Mouse (Mus musculus) heart, embryonic 13.5 days (tissue): Measurements from ENCODE around the gene Cpt1b. TPM values are rescaled to one million over a fixed set of nuclear protein-coding genes. Genes with fewer than 3 reads are reported as not detected.

Experiments used
- ATAC-seq: fragments of 200-750 bp; cut with Nextera tagmentation; 2 replicates; pipeline ENCODE4 v1.8.0; 2017; ENCODE audit warnings: moderate TSS enrichment; ENCODE audit not compliant: insufficient number of reproducible peaks, low FRiP score, low TSS enrichment; ENCODE audit errors: extremely low read depth
- H3K27ac ChIP-seq: fragments of 300-500 bp; sonication (generic); replicated peaks from 2 replicates; pipeline ENCODE4 v1.5.1; 2015; ENCODE audit warnings: moderate library complexity, mild to moderate bottlenecking, inconsistent platforms
- H3K27me3 ChIP-seq: fragments of 300-500 bp; sonication (generic); replicated peaks from 2 replicates; pipeline ENCODE4 v1.6.1; 2015; ENCODE audit warnings: mild to moderate bottlenecking, inconsistent platforms
- H3K36me3 ChIP-seq: fragments of 300-500 bp; sonication (generic); 2 replicates; pipeline ENCODE4 v1.6.1; 2015; ENCODE audit warnings: mild to moderate bottlenecking, inconsistent platforms
- H3K4me1 ChIP-seq: fragments of 300-500 bp; sonication (generic); 2 replicates; pipeline ENCODE4 v1.6.1; 2015; ENCODE audit warnings: inconsistent platforms
- H3K4me2 ChIP-seq: fragments of 300-500 bp; sonication (generic); 2 replicates; pipeline ENCODE4 v1.6.1; 2015; ENCODE audit warnings: inconsistent platforms, mild to moderate bottlenecking, moderate library complexity
- H3K4me3 ChIP-seq: fragments of 300-500 bp; sonication (generic); 2 replicates; pipeline ENCODE4 v1.5.1; 2015; ENCODE audit warnings: moderate library complexity, mild to moderate bottlenecking, inconsistent platforms
- H3K9ac ChIP-seq: fragments of 300-500 bp; sonication (generic); 2 replicates; pipeline ENCODE4 v1.6.1; 2015; ENCODE audit warnings: inconsistent platforms, mild to moderate bottlenecking, moderate library complexity
- H3K9me3 ChIP-seq: fragments of 300-500 bp; sonication (generic); 2 replicates; pipeline ENCODE4 v1.6.1; 2016; ENCODE audit warnings: inconsistent platforms
- WGBS: fragments of 180-500 bp; shearing (Covaris S2); methylation state at CpG from one replicate; pipeline ENCODE4 v1.1.7; 2015; ENCODE audit warnings: mixed read lengths; 5-methylcytosine and 5-hydroxymethylcytosine counted together
- polyA plus RNA-seq: library from polyadenylated mRNA; unstranded; fragments of >200 nt; fragmentation: Nextera tagmentation; extraction: Ambion mirVana; gene quantifications from 2 replicates; pipeline ENCODE4 v1.2.1, GENCODE M21; 2015

The Cpt1b gene
- 139 and 147 TPM in 2 replicates for polyA plus RNA-seq

DNA sequence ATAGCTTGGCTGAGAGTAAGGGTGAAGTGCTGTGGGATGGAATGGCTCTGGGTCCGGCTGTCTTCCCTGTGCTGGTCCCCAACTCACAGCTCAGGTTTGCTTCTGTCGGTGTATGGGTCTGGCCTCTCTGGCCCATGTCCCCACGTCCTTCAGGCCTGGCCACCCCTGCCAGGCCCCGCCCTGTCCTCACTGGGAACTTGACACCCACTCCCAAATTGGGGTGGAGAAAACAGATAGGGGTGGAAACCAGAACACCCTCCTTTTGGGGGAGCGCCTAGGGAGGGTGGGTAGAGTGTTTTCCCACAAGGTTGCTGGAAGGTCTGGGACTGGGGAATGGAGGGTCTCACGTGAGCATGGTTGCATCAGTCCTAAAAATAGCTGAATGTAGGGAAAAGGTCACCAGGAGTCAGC is at the start of gene Cpt1b:
Gene Cpt1b (minus strand): TSS at position 153 of the 411 bp plus-strand sequence.
- Histone ChIP-seq H3K27me3 (no peaks in the 10 kb centered on the region), H3K9me3 (no peaks in the 10 kb centered on the region), H3K27ac (peak within 1 kb of the TSS; percentile 98), H3K4me1 (peaks cover 48% of the 10 kb centered on the region), H3K9ac (peak within 1 kb of the TSS; percentile 91), H3K4me3 (peak within 1 kb of the TSS; percentile 61), H3K4me2 (peak within 1 kb of the TSS; percentile 69), H3K36me3 (peaks cover 61% of the 10 kb centered on the region)
- WGBS: 15% methylated on average over 6 of the region's 6 CpGs
- peak; percentile 44 for ATAC-seq

DNA sequence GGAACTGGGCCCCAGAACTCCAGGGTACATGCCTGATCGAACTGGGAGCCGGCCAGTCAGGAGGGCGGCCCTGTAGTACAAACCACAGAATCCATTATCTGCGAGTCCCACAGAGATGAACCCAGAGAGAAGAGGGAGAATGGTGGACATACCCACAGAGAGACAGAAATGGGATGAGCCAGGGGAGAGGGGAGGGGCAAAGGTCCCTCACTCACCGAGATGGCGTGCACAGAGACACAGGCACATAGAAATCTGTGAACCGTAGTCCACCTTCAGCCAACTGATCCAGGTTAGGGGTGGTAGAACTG is 49.6 kb upstream of the Cpt1b start:
- Histone ChIP-seq H3K4me1 (peaks cover 28% of the 10 kb centered on the region), H3K36me3 (no peaks in the 10 kb centered on the region), H3K27me3 (no peaks in the 10 kb centered on the region), H3K27ac (no peak overlapping the region), H3K9ac (peak overlapping the region; percentile 89), H3K9me3 (no peaks in the 10 kb centered on the region), H3K4me3 (peak overlapping the region; percentile 72), H3K4me2 (peak overlapping the region; percentile 97)
- ATAC-seq: no peak
- 74% methylated on average over 7 of the region's 7 CpGs for WGBS

DNA sequence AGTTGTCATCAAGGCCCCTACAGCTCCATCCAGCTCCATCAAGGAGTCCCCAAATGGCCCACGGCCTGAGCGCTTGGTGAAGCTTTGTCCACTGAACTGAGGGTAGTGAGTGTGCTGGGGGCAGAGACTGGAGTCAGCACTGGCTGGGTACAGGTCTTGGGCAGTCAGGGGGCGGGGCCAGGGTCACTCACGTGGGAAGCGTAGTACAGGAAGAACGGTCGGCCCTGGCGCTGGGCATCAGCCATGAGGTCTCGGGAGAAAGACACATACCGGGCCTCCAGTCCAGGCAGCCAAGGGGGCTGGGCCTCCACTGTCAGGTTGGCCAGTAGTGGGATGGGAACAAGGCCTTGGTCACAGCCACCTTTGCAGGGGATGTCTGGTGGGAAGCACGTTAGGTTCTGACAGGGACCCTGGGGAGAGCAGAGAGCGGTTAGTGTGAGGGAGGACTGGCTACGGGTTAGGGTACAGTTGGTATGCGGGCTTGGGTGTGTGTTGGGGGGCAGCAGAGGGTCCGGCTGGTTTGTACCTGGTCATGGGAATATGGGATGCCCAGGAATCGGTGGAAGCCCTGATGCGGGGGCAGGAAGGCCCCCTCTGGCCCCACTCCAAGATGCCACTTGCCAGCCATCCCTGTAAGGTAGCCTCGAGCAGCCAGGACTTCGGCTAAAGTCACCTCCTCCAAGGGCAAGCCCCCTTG is 49.1 kb upstream of the Cpt1b start:
- H3K27ac ChIP-seq: no peak overlapping the region
- H3K9me3 ChIP-seq: no peaks in the 10 kb centered on the region
- H3K36me3 ChIP-seq: no peaks in the 10 kb centered on the region
- WGBS: 89% methylated on average over 19 of the region's 19 CpGs
- H3K4me3 ChIP-seq: no peak overlapping the region
- H3K4me1 ChIP-seq: peaks cover 26% of the 10 kb centered on the region
- no peak for ATAC-seq
- H3K27me3 ChIP-seq: no peaks in the 10 kb centered on the region
- peak overlapping the region; percentile 97; the same call in 1 of the 2 replicates for H3K4me2 ChIP-seq
- 0 out of 2 replicates have a peak overlapping the region, but pooled peaks have one; percentile 89 for H3K9ac ChIP-seq

- Histone ChIP-seq H3K27ac (no peak overlapping the region), H3K27me3 (no peaks in the 10 kb centered on the region), H3K4me3 (no peak overlapping the region), H3K4me1 (peaks cover 26% of the 10 kb centered on the region), H3K4me2 (no peak overlapping the region), H3K9ac (no peak overlapping the region), H3K36me3 (no peaks in the 10 kb centered on the region), H3K9me3 (no peaks in the 10 kb centered on the region)
- 92% methylated on average over 8 of the region's 8 CpGs for WGBS
- ATAC-seq: no peak
Observed at GRCm38 (mm10) chr15:89473921-89474320, 48.3 kb upstream of the Cpt1b start.

DNA sequence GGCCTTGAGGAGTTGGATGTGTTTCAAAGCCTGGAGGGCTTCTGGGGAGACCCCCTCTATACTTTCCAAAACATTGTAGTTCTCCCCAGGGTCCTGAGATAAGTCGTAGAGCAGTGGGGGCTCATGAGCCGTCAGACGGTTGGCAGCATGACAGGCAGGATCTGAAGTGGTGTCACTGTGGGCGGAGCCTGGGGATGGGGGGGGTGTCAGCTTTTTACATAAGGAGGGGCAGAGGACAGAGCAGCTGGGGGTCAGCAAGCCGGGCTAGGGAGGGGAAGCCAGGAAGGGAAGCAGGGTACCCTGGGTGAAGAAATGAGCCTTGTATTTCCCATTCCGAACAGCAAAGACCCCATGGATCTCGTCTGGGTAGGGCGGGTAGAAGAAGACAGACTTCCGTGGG is 47.7 kb upstream of the Cpt1b start:
- Histone ChIP-seq H3K27ac (no peak overlapping the region), H3K4me3 (no peak overlapping the region), H3K4me2 (no peak overlapping the region), H3K27me3 (no peaks in the 10 kb centered on the region), H3K9ac (no peak overlapping the region), H3K4me1 (peaks cover 26% of the 10 kb centered on the region), H3K9me3 (no peaks in the 10 kb centered on the region), H3K36me3 (no peaks in the 10 kb centered on the region)
- WGBS: 67% methylated on average over 9 of the region's 9 CpGs
- no peak for ATAC-seq

DNA sequence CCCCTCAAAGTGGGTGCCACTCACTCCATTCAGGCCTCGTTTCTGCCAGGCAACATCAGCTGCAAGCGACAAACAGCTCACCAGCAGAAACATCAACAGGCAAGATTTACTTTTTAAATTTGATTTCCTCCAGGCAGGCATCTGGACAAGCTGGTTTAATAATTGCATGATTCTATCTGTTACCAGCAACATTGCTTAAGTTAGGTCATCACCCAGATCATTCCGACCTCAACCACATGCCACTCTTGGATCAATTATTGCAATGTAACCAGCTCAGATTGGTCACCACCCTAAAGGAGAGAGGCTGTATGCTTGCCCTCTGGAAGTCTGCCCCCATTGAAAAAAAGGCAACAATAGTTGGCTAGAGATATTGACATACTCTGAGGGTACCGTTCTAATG is 45.8 kb upstream of the Cpt1b start:
- WGBS: 74% methylated on average over 4 of the region's 4 CpGs
- Histone ChIP-seq H3K27me3 (no peaks in the 10 kb centered on the region), H3K4me2 (no peak overlapping the region), H3K4me3 (no peak overlapping the region), H3K27ac (no peak overlapping the region), H3K4me1 (peaks cover 13% of the 10 kb centered on the region), H3K36me3 (no peaks in the 10 kb centered on the region), H3K9ac (no peak overlapping the region), H3K9me3 (no peaks in the 10 kb centered on the region)
- ATAC-seq: no peak

DNA sequence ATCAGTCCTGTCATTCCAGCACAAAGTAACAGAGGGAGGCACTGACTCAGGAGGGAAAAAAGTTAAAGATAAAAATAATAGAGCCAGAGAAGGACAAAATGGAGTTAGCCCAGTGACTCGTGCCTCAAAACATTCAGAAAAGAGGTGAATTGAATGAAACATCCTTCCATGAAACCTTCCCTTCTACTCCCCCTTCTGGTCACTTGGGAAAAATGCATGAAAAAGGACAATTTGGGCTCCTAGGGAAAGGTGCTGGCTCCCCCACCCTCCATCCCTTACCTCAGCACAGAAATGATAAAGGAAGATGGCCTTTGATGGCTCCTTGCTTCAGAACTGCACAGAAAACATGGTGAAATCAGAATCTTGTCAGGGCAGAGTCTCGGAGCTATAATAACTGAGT is 42.9 kb upstream of the Cpt1b start:
- no peak for ATAC-seq
- no peaks in the 10 kb centered on the region for H3K27me3 ChIP-seq
- H3K9ac ChIP-seq: no peak overlapping the region
- H3K4me1 ChIP-seq: no peaks in the 10 kb centered on the region
- no peak overlapping the region for H3K27ac ChIP-seq
- no peaks in the 10 kb centered on the region for H3K9me3 ChIP-seq
- H3K4me2 ChIP-seq: no peak overlapping the region
- no peak overlapping the region for H3K4me3 ChIP-seq
- WGBS: 35% methylated on average over 2 of the region's 2 CpGs
- no peaks in the 10 kb centered on the region for H3K36me3 ChIP-seq

DNA sequence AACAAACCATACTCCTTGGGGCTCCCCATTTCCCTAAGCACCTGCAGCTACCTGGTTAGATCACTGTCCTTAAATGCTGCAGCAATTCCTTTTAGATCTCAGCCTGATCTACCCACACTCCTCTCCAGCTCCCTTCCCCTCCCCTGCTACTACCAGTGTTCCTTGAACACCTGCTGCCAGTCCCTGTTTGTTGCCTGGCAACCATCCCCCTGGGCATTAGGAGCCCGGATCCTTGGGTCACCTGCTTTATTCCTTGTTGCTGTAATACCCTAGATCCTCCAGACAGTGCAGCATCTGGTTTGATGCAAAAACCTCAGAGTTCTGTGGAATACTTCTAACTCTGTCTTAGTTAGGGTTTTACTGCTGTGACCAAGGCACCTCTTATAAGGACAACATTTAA is 39.4 kb upstream of the Cpt1b start:
- no peak for ATAC-seq
- no peak overlapping the region for H3K27ac ChIP-seq
- H3K4me2 ChIP-seq: no peak overlapping the region
- H3K4me1 ChIP-seq: no peaks in the 10 kb centered on the region
- H3K4me3 ChIP-seq: no peak overlapping the region
- H3K27me3 ChIP-seq: peaks cover 24% of the 10 kb centered on the region
- no peak overlapping the region for H3K9ac ChIP-seq
- H3K9me3 ChIP-seq: no peaks in the 10 kb centered on the region
- H3K36me3 ChIP-seq: no peaks in the 10 kb centered on the region
- WGBS: 12% methylated on average over 1 of the region's 1 CpGs

DNA sequence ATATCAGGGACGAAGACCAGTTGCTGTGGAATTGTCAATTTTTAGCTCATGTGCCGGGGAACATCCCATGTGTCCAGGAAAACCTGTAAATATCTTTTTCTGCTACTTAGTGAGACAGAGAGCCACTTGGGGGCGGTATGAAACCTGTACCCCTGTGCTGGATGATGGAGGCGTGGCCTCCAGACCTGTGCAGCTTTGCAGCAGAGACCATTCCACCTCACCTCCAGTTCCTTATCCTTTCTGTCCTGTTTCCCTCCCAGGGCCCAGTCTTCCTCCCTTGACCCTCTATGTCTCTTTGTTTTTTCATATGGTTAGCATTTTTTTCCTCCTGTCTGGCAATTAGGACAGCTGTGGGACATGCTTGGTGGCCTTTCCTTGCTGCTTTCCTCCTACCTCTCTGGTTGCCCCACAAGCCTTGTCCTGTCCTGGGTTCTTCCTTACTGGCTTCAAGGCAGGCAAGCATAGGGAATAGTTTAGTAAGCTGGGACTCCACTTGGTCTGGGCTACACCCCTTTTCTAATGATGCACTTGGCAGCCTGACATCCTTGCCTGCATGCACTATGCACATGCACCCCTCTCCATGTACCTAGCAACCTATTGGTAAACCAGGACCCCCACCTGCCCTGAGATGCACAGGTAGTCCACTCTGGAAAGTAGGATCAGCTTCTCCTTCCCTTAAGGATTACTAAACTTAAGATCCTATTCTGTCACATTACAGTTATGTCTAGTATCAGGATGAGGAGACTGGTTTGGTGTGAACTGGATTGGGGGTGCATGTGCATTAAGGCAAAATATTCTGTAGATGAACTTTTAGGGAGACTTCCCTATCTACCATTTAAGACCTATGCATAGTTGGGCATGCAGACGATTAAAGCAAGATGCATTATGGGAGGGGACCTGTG is 37.9 kb upstream of the Cpt1b start:
- no peaks in the 10 kb centered on the region for H3K9me3 ChIP-seq
- WGBS: 45% methylated on average over 5 of the region's 5 CpGs
- H3K4me1 ChIP-seq: no peaks in the 10 kb centered on the region
- no peak for ATAC-seq
- H3K9ac ChIP-seq: no peak overlapping the region
- peaks cover 33% of the 10 kb centered on the region for H3K27me3 ChIP-seq
- H3K4me3 ChIP-seq: no peak overlapping the region
- H3K36me3 ChIP-seq: no peaks in the 10 kb centered on the region
- H3K27ac ChIP-seq: no peak overlapping the region
- H3K4me2 ChIP-seq: no peak overlapping the region

GRCm38 (mm10) chr15:89462176-89462575 is 36.5 kb upstream of the Cpt1b start:
- Histone ChIP-seq H3K27ac (no peak overlapping the region), H3K4me2 (no peak overlapping the region), H3K9me3 (no peaks in the 10 kb centered on the region), H3K36me3 (no peaks in the 10 kb centered on the region), H3K9ac (no peak overlapping the region), H3K27me3 (peaks cover 47% of the 10 kb centered on the region), H3K4me1 (no peaks in the 10 kb centered on the region), H3K4me3 (no peak overlapping the region)
- WGBS: 65% methylated on average over 7 of the region's 7 CpGs
- no peak for ATAC-seq

DNA sequence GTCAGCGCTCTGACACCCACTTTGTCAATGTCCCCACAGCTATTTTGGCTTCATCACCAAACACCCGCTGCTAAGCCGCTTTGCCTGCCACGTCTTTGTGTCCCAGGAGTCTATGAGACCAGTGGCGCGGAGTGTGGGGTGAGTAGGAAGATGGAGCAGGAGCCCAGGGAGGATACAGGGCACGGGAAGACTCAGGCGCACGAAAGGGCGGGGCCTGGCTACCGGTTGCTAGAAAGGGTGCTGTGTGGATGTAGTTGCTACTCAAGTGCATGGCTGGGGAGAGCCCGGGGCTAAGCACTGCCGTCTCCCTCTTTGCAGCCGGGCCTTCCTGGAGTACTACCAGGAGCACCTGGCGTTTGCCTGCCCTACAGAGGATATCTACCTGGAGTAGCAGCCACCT is 35.7 kb upstream of the Cpt1b start:
- ATAC-seq: no peak
- H3K9ac ChIP-seq: no peak overlapping the region
- H3K4me3 ChIP-seq: no peak overlapping the region
- WGBS: 67% methylated on average over 15 of the region's 15 CpGs
- peaks cover 55% of the 10 kb centered on the region for H3K27me3 ChIP-seq
- no peak overlapping the region for H3K27ac ChIP-seq
- no peaks in the 10 kb centered on the region for H3K4me1 ChIP-seq
- H3K36me3 ChIP-seq: no peaks in the 10 kb centered on the region
- H3K4me2 ChIP-seq: no peak overlapping the region
- H3K9me3 ChIP-seq: no peaks in the 10 kb centered on the region
